Mouse (Mus musculus) T-helper 1 cell (primary cell): ENCODE results near the gene Chchd5.

Experiments used
- in situ Hi-C: fragments of 300-600 bp; cut with MboI, MseI; formaldehyde crosslinking; loops from one replicate; pipeline ENCODE4 v1.15.1; 2025; ENCODE audit warnings: high pct_unique_total_duplicates

Gene Chchd5

DNA sequence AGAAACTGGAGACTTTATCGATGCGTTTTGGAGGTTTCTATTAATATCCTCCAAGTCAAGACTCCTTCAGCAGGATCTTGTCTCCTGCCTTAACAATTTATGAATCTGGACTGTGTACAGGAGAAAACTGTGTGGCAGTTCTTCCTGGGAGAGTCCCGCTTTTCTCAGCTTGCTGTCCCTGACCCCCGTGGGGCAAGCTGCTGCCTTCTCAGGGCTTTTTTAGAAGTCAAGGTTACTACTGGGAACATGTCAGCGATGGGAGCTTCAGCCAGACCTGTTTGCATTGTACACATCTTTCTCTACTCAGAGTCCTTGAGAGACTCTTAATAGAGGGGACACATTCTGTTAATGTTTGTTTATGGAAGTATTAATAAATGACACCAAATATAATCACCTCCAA lies 20.9 kb downstream of the Chchd5 start:
- in situ Hi-C loops = no loop called here

GRCm38 (mm10) chr2:129151111-129151510 lies 21.6 kb downstream of the Chchd5 start:
- in situ Hi-C loops = no loop called here

- in situ Hi-C loops = no loop called here
Measured at GRCm38 (mm10) chr2:129152751-129153150, 23.3 kb downstream of the Chchd5 start.

- in situ Hi-C loops = no loop called here
Measured at GRCm38 (mm10) chr2:129164815-129165214, 35.3 kb downstream of the Chchd5 start.

DNA sequence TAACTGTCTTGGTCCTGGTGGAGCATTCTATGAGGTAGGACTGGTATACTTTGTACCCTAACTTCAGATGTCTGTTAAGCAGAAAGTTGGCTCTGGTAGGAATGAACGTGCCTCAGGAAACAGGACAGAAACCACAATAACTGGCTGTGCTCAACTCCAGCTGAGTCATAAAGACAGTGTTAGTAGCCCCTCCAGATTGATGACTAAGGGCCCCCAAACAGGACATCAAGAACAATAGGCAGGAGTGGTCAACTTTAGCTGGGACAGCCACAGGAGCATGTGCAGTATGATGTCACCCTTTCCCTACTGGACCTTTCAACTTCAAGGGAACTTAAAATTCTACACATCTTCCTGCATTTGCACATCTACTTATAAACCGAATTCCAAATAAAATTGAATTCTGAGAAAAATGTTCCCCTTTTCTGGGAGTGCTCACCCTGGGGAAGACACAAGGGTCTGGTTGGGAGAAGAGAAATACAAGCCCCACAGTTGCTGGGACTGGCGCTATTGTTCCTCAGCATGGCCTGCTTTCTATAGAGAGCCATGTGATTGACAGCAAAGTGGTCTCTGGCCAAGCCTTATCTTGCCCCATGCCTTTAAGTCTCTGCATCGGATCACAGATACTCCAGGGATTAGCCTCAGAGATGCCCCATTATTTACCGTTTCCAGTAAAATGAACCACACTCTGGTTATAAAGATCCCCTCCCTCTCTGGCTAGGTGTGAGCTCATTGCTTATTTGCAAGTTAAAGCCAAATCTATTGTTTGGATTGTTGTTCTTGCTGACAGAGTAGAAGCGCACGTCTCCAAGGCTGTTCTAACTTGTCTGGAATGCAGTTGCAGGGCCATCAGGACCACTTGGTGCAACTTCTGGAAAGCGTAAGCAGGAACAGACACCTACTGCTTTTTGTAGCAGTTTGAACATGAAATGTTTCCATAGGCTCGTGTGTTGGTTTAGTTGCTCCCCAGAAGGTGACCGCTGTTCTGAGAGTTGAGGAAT lies 37.3 kb downstream of the Chchd5 start:
- in situ Hi-C loops = no loop called here

- in situ Hi-C loops = no loop called here
Measured at GRCm38 (mm10) chr2:129173386-129173785, 43.9 kb downstream of the Chchd5 start.

GRCm38 (mm10) chr2:129174474-129174873 lies 45.0 kb downstream of the Chchd5 start:
- in situ Hi-C loops = no loop called here

- in situ Hi-C loops = no loop called here
Measured at GRCm38 (mm10) chr2:129175636-129176035, 46.1 kb downstream of the Chchd5 start.

GRCm38 (mm10) chr2:129176676-129177420 lies 47.3 kb downstream of the Chchd5 start:
- in situ Hi-C loops = no loop called here

- in situ Hi-C loops = no loop called here
Measured at GRCm38 (mm10) chr2:129177661-129178060, 48.2 kb downstream of the Chchd5 start.

GRCm38 (mm10) chr2:129178182-129178908 lies 48.8 kb downstream of the Chchd5 start:
- in situ Hi-C loops = no loop called here

GRCm38 (mm10) chr2:129179946-129180853 lies 50.7 kb downstream of the Chchd5 start:
- in situ Hi-C loops = no loop called here

DNA sequence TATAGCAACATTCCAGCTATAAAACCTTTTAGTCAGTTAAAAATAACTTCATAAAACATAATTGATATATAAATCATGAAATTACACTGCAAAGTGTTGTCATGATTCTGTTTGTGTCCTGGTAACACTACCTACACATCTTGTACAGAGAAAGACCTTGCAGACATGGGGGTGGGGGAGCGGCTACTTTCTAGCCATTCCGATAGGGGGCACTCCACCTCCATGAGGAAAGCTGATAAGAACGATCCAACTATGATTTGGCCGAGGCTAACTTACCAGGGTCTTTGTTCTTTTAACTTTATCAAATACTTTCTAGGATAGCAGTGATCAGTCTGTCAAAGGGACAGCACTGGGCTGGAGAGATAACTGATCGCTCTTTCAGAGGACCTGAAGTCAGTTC lies 52.0 kb downstream of the Chchd5 start:
- in situ Hi-C loops = no loop called here

GRCm38 (mm10) chr2:129182412-129182811 lies 52.9 kb downstream of the Chchd5 start:
- in situ Hi-C loops = no loop called here

GRCm38 (mm10) chr2:129183561-129184031 lies 54.1 kb downstream of the Chchd5 start:
- in situ Hi-C loops = no loop called here
